In the genomic region with DNA sequence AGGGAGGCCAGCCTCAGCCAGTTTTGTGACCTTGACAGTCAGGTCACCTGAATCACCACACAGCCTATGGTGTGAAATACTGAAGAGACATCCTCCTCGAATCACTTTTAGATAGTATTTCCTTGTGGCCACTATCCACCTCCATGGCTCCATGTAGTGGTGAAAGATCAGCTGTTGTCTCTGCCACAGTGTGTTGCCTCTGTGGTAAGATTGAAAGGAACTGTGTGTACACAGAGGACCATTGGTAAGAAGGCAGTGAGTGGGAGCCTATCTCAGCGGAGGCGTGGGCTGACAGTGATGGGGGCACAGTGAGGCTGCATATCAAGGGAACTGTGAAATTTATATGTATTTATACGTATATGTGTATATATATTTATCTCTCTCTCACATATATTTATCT, we compare ENCODE assay signal across 20 mouse cellular contexts.
"Had no signal": no experiment of that assay in that cellular context is flagged by ENCODE, and none has a peak within 500 bp of the region (broad histone marks: within the 10 kb centered on the region; RNA-seq: fewer than 3 reads in every experiment).

No protein-coding gene starts in this region.

- H3K27ac ChIP-seq: limb, embryonic 12.5 days; limb, embryonic 15.5 days; liver, embryonic 12.5 days; liver, embryonic 15.5 days; lung, embryonic 15.5 days; midbrain, embryonic 12.5 days; neural tube, embryonic 13.5 days had no signal

- ATAC-seq: liver, embryonic 12.5 days; midbrain, embryonic 16.5 days had no signal

- DNase-seq: kidney, adult 18-20 months; kidney, adult 9 months; kidney, postnatal 14 days; kidney, postnatal 4 days; left cerebral cortex, postnatal 4 days; lung, adult 18-20 months; lung, postnatal 10 days; lung, postnatal 36 days; right cerebral cortex, postnatal 25 days; thymus, adult 18-20 months; thymus, postnatal 36 days had no signal

- H3K9me3 ChIP-seq: limb, embryonic 12.5 days; limb, embryonic 15.5 days; liver, embryonic 12.5 days; liver, embryonic 15.5 days; lung, embryonic 15.5 days; midbrain, embryonic 12.5 days; neural tube, embryonic 13.5 days had no signal

- H3K4me3 ChIP-seq: limb, embryonic 12.5 days; limb, embryonic 15.5 days; liver, embryonic 12.5 days; liver, embryonic 15.5 days; lung, embryonic 15.5 days; midbrain, embryonic 12.5 days; myocyte; neural tube, embryonic 13.5 days had no signal

- H3K27me3 ChIP-seq: limb, embryonic 12.5 days; limb, embryonic 15.5 days; liver, embryonic 12.5 days; liver, embryonic 15.5 days; lung, embryonic 15.5 days; midbrain, embryonic 12.5 days; neural tube, embryonic 13.5 days had no signal

- H3K36me3 ChIP-seq: limb, embryonic 12.5 days; limb, embryonic 15.5 days; liver, embryonic 12.5 days; liver, embryonic 15.5 days; lung, embryonic 15.5 days; midbrain, embryonic 12.5 days; neural tube, embryonic 13.5 days had no signal
